Mouse (Mus musculus) liver, embryonic 14.5 days (tissue): Measurements from ENCODE around the gene Gpr21.

Experiments
- CTCF ChIP-seq: IDR thresholded peaks from 2 replicates; pipeline ENCODE4 v1.5.1; 2016; ENCODE audit warnings: antibody characterized with exemption, low read depth, control low read depth
- EP300 ChIP-seq: IDR thresholded peaks from 2 replicates; pipeline ENCODE4 v1.6.1; 2016; ENCODE audit warnings: antibody characterized with exemption, low read depth

DNA sequence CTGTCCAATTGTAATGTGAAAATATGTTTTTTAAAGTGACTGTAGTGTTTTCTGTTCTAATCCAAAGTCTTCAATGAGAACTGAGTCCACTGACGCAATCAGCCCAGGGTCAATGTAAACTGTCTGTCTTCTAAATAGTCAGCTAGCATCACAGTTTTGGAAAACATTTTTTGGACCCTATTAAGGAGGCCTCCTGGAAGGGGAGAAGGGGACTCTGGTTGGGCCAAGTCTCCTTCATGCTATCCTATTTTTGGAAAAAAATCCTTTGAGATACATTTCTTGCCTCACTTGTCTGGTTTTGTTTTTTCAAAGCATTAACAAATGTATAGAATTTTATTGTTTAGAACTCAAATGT is 3.1 kb downstream of the Gpr21 start:
- TF ChIP-seq CTCF = no peak
- TF ChIP-seq EP300 = no peak
